Mouse (Mus musculus) forebrain, embryonic 11.5 days (tissue): Measurements from ENCODE around the gene Rab34. TPM values are rescaled to one million over a fixed set of nuclear protein-coding genes. Genes with fewer than 3 reads are reported as not detected.

Experiments
- ATAC-seq: fragments of 200-750 bp; cut with Nextera tagmentation; replicated peaks from 2 replicates; pipeline ENCODE4 v1.8.0; 2017; ENCODE audit warnings: moderate TSS enrichment; ENCODE audit not compliant: low FRiP score
- DNase-seq: peaks from one replicate; pipeline ENCODE4 v3.0.0-alpha.2; 2017; ENCODE audit warnings: low spot score
- H3K27ac ChIP-seq: fragments of 300-500 bp; sonication (generic); 2 replicates; pipeline ENCODE4 v1.5.1; 2014; ENCODE audit warnings: low read depth, low read length
- H3K27me3 ChIP-seq: fragments of 300-500 bp; sonication (generic); 2 replicates; pipeline ENCODE4 v1.6.1; 2014; ENCODE audit warnings: mild to moderate bottlenecking, low read length, mixed read lengths; ENCODE audit not compliant: control insufficient read depth, insufficient read depth
- H3K36me3 ChIP-seq: fragments of 300-500 bp; sonication (generic); 2 replicates; pipeline ENCODE4 v1.6.1; 2014; ENCODE audit warnings: mild to moderate bottlenecking, low read length, moderate library complexity, mixed read lengths; ENCODE audit not compliant: control insufficient read depth, insufficient read depth
- H3K4me1 ChIP-seq: fragments of 300-500 bp; sonication (generic); replicated peaks from 2 replicates; pipeline ENCODE4 v1.6.1; 2014; ENCODE audit warnings: low read length, mixed read lengths; ENCODE audit not compliant: control insufficient read depth, insufficient read depth
- H3K4me2 ChIP-seq: fragments of 300-500 bp; sonication (generic); 2 replicates; pipeline ENCODE4 v1.6.1; 2014; ENCODE audit warnings: low read depth, mild to moderate bottlenecking, low read length, moderate library complexity, mixed read lengths; ENCODE audit not compliant: severe bottlenecking
- H3K4me3 ChIP-seq: fragments of 300-500 bp; sonication (generic); 2 replicates; pipeline ENCODE4 v1.5.1; 2014; ENCODE audit warnings: low read depth, low read length
- H3K9ac ChIP-seq: fragments of 300-500 bp; sonication (generic); 2 replicates; pipeline ENCODE4 v1.6.1; 2014; ENCODE audit warnings: low read length
- H3K9me3 ChIP-seq: fragments of 300-500 bp; sonication (generic); 2 replicates; pipeline ENCODE4 v1.6.1; 2016; ENCODE audit warnings: low read length, mixed read lengths; ENCODE audit not compliant: control insufficient read depth
- WGBS: fragments of 180-500 bp; shearing (Covaris S2); extraction: QIAGEN DNeasy Blood & Tissue Kit; methylation state at CpG from one replicate; pipeline ENCODE4 v1.1.7; 2014; 5-methylcytosine and 5-hydroxymethylcytosine counted together
- polyA plus RNA-seq: library from polyadenylated mRNA; unstranded; fragments of >200 nt; fragmentation: Nextera tagmentation; extraction: Ambion mirVana; gene quantifications from 2 replicates; pipeline ENCODE4 v1.2.1, GENCODE M21; 2014

The Rab34 gene
- polyA plus RNA-seq, 1 experiment from 2014 or later: 54.7 TPM

GRCm38 (mm10) chr11:78167257-78167959 lies 20.8 kb upstream of the Rab34 start:
- H3K4me3 ChIP-seq: no peak overlapping the region
- no peaks in the 10 kb centered on the region for H3K9me3 ChIP-seq
- H3K27ac ChIP-seq: no peak overlapping the region
- H3K36me3 ChIP-seq: no peaks in the 10 kb centered on the region; the same call in 1 of the 2 replicates
- ATAC-seq: no peak
- no peak overlapping the region for H3K9ac ChIP-seq
- 87% methylated on average over 14 of the region's 14 CpGs for WGBS
- no peak for DNase-seq
- peaks cover 16% of the 10 kb centered on the region for H3K4me1 ChIP-seq
- 0 out of 2 replicates have a peak, but pooled peaks cover 2% of the 10 kb centered on the region for H3K27me3 ChIP-seq
- no peak overlapping the region for H3K4me2 ChIP-seq

DNA sequence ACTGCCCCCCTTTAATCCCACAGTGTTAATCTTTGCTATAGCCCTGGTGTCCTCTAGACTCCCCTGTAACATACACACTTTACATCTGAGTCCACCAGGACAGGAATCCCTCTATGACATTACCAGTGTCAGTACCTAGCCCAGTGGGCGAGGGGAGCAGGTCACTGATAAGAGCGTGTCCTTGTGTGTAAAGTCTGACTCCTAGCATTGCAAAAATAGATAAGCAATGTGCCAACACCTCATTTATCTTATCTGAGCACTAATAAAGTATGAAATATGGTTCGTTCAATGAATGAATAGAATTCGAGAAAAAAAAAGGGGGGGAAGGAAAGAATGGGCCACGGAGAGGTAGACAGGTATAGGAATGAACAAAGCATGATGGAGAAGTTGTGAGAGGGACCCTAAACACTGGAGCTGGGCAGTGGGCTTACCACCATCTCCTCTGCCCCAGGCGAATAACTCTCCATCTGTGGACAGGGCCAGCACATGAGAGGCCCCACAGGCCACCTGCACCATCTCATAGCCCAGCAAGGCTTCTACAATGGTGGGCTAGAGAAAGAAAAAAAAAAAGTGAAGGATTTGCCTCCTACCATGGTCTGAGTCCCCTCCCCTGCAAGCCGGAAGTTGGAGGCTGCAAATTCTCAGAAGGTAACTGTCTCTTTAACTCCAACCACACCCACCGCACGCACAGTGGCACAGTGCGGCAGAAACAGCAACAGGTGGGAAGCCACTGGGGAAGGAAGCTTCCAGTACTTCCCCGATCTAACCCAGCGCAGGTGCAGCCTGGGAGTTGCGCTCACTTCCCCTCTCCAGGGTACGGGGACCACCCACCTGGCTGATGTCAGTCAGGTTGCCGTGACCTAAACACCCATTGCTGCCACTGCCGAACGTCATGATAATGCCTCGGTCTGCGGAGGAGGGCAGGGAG lies 19.4 kb upstream of the Rab34 start:
- Histone ChIP-seq H3K27ac (no peak overlapping the region), H3K36me3 (no peaks in the 10 kb centered on the region), H3K27me3 (0 out of 2 replicates have a peak, but pooled peaks cover 2% of the 10 kb centered on the region), H3K4me3 (no peak overlapping the region), H3K4me1 (peaks cover 8% of the 10 kb centered on the region), H3K9ac (no peak overlapping the region), H3K4me2 (no peak overlapping the region), H3K9me3 (no peaks in the 10 kb centered on the region)
- DNase-seq (no peak), ATAC-seq (no peak)
- 61% methylated on average over 19 of the region's 19 CpGs for WGBS

GRCm38 (mm10) chr11:78170306-78170705 lies 17.9 kb upstream of the Rab34 start:
- peaks cover 8% of the 10 kb centered on the region for H3K4me1 ChIP-seq
- no peak for ATAC-seq

DNA sequence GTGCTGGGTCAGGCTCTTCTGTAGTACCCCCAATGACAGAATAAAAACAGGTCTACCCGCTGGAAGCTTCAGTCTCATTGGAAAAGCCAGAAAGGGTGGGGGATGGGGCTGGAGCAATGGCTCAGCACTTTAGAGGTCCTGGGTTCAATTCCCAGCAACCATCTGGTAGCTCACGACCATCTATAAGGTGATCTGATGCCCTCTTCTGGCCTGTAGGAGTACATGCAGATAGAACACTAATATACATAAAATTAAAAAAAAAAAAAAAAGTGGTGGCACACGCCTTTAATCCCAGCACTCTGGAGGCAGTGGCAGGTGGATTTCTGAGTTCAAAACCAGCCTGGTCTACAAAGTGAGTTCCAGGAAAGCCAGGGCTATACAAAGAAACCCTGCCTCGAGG lies 16.9 kb upstream of the Rab34 start:
- no peak for ATAC-seq
- no peaks in the 10 kb centered on the region for H3K4me1 ChIP-seq
- 75% methylated on average over 4 of the region's 4 CpGs for WGBS

More at GRCm38 (mm10) chr11:78170306-78170705, 17.9 kb upstream of the Rab34 start:
- 95% methylated on average over 15 of the region's 15 CpGs for WGBS
- Histone ChIP-seq H3K36me3 (no peaks in the 10 kb centered on the region), H3K4me3 (no peak overlapping the region), H3K27me3 (0 out of 2 replicates have a peak, but pooled peaks cover 2% of the 10 kb centered on the region), H3K9ac (no peak overlapping the region), H3K4me2 (no peak overlapping the region), H3K9me3 (no peaks in the 10 kb centered on the region), H3K27ac (no peak overlapping the region)
- DNase-seq: no peak

GRCm38 (mm10) chr11:78172034-78172747 lies 16.0 kb upstream of the Rab34 start:
- Histone ChIP-seq H3K9me3 (no peaks in the 10 kb centered on the region), H3K27me3 (no peaks in the 10 kb centered on the region), H3K36me3 (no peaks in the 10 kb centered on the region), H3K4me1 (peaks cover 4% of the 10 kb centered on the region; the same call in 1 of the 2 replicates), H3K27ac (no peak overlapping the region), H3K9ac (no peak overlapping the region), H3K4me2 (no peak overlapping the region), H3K4me3 (no peak overlapping the region)
- no peak for ATAC-seq
- DNase-seq: no peak
- WGBS: 82% methylated on average over 16 of the region's 16 CpGs

More for the DNA sequence above, 16.9 kb upstream of the Rab34 start:
- Histone ChIP-seq H3K9me3 (no peaks in the 10 kb centered on the region), H3K4me2 (no peak overlapping the region), H3K27me3 (no peaks in the 10 kb centered on the region), H3K36me3 (no peaks in the 10 kb centered on the region), H3K4me3 (no peak overlapping the region), H3K9ac (no peak overlapping the region), H3K27ac (no peak overlapping the region)
- DNase-seq: no peak

DNA sequence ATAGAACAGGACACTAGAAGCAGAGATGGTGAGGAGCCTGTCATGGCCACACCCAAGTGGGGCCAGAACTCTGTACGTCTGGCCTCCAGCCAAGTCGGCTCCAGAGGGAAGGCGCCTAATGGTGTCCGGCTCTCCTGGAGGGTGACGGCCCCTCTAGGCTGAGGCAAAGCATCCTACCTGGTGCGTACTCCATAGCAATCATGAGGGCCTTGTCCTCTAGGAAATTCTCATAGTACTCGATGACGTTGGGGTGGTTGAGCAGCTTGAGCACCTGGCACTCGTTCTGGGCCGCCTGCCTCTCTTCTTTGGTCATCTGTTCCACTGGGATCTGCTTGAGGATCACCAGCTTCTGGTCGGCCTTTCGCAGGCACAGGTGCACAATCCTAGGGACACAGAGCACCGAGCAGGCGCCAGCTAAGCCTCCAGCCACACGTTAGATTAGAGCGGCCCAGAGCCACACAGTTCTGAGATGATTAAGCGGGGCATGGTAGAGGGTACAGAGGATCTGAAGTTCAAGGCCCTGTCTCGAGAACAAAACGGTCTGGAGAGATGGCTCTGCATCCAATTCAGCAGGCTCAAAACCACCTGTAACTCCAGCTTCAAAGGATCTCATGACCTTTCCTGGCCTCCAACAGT lies 15.4 kb upstream of the Rab34 start:
- H3K4me2 ChIP-seq: no peak overlapping the region
- ATAC-seq (no peak), DNase-seq (no peak)
- no peak overlapping the region for H3K4me3 ChIP-seq
- H3K36me3 ChIP-seq: no peaks in the 10 kb centered on the region
- 86% methylated on average over 19 of the region's 19 CpGs for WGBS
- H3K9ac ChIP-seq: no peak overlapping the region
- no peak overlapping the region for H3K27ac ChIP-seq
- no peaks in the 10 kb centered on the region for H3K27me3 ChIP-seq
- H3K9me3 ChIP-seq: no peaks in the 10 kb centered on the region
- H3K4me1 ChIP-seq: peaks cover 9% of the 10 kb centered on the region; the same call in 1 of the 2 replicates

DNA sequence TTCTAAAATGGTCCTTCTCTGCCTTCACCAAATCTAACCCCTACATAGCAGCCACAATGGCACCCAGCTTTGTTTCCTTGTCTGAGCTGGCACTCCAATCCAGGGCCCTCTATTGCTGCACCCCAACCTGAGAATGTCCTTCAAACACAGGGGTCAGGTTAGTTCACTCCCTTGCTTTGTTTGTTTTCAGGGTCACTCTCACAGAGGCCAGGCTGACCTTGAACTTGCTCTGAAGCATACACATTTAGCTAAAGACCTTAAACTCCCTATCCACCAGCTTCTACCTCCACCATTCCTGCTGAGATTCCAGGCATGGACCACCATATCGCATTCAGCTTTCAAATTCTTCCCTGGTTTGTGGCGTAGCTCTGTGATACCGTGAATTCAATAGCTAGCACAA lies 13.7 kb upstream of the Rab34 start:
- H3K4me2 ChIP-seq: no peak overlapping the region
- H3K27me3 ChIP-seq: no peaks in the 10 kb centered on the region
- ATAC-seq: no peak
- no peak for DNase-seq
- no peak overlapping the region for H3K27ac ChIP-seq
- H3K9ac ChIP-seq: peak overlapping the region; percentile 3; the same call in 1 of the 2 replicates
- 90% methylated on average over 3 of the region's 3 CpGs for WGBS
- peaks cover 17% of the 10 kb centered on the region for H3K4me1 ChIP-seq
- H3K36me3 ChIP-seq: no peaks in the 10 kb centered on the region
- no peak overlapping the region for H3K4me3 ChIP-seq
- H3K9me3 ChIP-seq: no peaks in the 10 kb centered on the region
